Mouse (Mus musculus) v-Abl transformed pro-B cells (cell line): ENCODE data around the gene Nup107.

Experiments used
- in situ Hi-C, 2 experiments: fragments of 400-800 bp; cut with MboI; formaldehyde crosslinking; loops; one replicate each; pipeline ENCODE4 v1.15.1; 2025; ENCODE audit not compliant: unreplicated experiment in 2 of 2

Nup107 gene

DNA sequence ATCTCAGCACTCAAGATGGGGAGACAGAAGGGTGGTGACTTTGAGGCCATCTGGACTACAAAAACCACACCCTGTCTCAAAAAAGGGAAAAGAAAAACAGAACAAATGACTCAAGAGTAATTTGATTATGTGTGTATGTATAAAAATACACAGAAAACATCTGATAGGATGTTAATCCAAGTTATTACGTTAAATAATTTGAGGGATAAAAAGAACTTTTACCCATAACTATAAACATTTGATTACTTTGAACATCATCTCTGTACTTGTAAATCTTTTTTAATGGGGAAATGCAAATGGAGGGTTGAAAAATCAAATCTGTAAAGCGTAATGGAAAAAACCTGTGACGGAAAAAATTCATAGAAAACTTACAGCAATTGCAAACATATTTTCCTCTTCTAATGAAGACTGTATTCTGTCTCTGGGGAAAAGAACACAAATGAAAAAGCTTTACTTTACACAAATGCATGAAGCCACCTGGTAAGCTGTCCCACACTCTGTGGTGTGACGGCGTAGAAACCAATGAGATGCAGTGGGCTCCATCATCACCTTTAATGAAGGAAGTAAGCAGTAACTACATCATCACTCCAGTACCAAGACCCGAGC is 12.1 kb downstream of the Nup107 start:
- in situ Hi-C loops, result no loop called here

DNA sequence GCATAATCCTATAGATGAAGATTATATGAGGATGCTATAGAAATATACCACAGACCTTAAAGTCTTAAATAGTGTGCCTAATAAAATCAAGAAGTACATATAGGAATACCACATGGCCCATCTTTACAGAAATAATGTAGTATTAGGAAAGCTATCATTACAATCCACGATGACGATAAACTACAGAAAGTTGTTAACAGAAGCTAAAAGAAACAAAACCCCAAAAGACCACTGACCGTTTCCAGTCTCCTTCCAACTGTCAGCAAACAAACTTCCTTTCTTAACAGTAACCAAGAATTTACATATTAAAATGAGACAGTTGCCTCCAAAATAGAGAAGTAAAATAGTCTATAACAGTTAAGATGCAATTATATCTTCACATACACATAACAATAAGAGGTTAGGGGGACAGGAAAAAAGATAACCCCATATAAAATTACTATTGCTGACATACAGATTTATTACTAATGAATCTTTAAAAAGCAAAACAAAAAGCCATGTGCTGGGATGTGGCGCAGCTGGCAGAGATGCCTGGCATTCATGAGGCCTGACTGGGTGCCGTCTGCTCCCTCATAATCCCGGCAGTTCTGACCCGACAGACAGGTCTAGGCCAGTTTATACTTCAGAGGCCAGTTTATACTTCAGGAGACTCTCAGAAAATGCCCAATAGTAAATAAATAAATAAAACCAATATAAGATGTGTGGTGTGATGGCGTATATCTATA is 12.8 kb downstream of the Nup107 start:
- in situ Hi-C loops, result no loop called here

DNA sequence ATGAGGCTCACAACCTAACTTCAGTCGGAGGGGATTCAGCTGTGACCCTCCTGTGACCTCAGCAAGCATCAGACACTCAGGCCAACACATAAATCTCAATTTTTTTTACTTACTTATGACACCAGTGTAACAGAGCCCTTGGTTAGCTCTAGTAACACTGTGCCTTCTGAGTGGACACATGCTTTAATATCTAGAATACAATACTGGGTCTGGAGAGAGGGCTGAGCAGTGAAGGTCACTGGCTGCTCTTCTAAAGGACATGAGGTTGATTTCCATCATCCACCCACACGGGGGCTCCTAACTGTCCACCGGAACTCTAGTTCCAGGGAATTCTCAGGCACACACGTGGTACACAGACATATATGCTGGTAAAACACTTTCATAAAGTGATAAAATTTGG is 13.6 kb downstream of the Nup107 start:
- in situ Hi-C loops, result no loop called here

DNA sequence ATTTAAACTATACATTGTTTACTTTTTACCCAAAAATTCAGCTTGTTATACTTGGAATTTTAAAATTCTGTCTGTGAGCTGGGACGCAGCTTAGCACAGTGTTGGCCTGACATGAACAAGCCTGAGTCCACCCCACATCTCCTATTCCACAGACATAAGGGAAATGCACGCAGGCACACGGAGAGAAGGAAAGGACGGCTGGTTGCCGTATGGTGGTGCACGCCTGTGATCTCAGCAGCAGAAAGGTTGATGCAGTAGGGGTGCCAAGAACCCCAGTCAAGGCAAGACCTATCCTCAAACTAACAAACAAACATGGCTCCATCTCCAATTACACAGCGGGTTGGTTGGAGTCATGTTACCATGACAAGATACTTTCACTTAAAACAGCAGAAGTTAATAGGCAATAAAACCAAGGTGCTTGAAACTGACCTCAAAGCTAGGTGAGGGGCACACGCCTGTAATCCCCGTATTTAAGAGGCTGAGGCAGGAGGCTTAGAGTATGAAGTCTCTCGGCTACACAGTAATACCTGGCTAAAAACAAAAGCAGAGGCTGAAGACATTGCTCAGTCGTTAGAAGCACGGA is 14.1 kb downstream of the Nup107 start:
- in situ Hi-C loops, result no loop called here

DNA sequence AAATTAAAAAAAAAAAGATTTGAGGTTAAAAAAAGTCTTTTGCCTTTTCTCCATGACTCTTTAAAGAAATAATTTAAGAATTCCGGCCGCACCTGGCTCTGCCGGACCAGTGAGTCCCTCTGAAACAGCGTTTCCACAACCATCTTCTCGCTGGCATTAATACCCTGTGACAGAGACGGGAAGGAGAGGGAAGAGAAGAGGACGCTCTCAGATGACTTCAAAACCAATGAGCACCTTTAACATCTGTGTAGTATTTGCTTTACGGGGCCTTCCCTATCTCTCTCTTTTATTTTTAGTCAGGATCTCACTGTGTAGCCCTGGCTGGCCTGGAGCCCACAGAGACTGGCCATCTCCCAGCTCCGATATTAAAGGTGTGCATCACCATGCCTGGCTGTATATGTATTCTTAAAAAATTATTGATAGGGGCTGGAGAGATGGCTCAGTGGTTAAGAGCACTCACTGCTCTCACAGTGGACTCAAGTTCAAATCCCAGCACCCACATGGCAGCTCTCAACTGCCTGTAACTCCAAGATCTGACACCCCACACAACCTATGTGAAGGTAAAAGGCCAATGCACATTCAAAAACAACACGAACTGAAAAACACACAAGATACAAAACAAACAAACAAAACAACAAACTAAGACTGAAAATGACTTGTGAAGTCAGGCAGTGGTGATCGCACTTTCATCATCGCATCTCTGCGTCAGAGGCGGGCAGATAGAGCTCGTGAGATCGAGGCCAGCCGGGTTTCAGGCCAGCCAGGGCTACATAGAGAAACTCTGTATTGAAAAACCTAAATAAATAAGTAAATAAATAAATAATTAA is 14.8 kb downstream of the Nup107 start:
- in situ Hi-C loops, result no loop called here

DNA sequence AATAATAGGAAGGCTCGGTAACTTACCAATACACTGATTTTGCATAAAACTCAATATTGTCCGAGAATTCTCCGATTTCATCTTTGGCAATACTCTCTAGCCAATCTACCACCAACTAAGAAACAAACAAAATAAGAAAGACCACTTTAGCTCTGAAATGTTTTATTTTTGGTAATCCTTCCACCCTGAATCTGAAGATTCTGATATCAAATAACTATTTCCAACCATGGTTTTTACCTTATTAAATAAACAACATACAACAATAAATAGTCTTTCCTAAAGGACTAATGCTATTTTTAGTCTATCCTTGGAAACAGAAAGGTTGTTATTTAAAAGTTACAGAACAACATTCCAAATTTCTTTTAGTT is 15.4 kb downstream of the Nup107 start:
- in situ Hi-C loops, result no loop called here

DNA sequence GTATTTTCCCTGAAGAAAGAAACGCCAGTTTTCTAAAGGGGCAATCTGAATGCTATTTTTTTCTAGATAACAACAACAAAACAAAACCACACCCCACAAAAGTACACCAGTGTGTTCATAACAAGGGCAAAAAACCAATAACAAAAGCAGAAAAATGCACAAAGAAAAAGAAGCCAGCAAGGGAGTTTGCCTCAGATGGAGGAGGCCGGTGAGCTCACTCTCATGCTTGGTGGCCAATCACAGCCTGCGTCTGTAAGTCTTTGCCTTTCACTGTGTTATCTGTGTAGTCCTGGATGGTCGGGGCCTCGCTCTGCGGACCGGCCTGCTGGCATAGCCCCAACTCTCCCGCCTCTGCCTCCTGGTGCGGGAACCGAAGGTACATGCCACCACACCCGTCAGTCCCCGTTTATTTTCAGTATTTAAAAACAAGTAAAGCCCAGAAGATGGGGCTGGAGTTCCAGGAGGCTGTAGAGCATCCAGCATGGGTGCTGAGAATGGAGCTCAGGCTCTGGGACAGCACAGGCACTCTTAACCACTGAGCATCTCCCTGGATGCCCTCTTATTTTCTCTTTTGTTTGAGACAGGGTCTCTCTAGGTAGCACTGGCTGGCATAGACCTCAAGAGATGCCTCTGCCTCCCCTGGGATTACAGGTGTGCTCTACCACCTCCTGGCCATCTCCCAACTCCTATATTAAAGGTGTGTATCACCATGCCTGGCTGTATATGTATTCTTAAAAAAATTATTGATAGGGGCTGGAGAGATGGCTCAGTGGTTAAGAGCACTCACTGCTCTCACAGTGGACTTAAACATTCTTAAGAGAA is 16.0 kb downstream of the Nup107 start:
- in situ Hi-C loops, result no loop called here

DNA sequence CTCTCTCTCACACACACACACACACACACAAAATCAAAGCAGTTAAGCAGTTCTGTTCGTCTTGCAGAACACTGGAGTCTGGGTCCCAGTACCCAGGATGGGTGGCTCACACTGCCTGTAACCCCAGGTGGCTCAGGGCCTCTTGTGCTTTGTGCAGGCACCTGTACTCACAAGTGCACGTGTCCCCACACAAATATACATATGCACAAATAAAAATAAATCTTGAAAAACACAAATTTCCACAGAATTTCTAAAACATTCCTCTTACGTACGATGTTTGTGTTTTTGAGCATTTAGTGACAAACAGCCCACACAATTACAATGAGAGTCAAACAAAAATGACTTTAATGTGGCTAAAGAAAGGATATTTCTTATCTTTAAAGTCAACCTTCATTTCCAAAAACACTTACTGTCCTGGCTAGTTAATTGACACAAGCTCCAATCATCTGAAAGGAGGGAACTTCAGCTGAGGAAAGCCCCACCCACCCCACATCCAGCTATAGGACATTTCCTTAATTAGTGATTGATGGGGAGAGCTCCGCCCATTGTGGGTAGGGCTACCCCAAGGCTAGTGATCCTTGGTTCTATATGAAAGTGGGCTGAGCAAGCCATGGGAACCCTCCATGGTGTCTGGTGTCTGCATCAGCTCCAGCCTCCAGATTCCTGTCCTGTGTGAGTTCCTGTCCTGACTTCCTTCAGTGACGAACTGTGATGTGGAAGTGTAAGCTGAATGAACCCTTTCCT is 16.9 kb downstream of the Nup107 start:
- in situ Hi-C loops, result no loop called here

DNA sequence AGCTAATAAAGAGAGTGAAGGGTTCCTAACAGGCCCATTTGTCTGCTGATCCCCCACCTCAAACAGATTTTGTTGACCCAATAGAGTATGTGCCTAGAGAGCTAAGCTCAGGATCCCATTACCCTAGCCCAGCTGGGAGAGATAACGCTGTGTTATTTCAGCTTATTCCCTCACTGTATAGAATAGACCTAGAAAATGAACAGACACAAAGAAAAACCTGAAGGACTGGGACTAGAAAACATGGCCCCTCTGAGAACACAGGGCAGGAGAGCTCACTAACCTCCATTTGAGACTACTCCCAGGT is 17.7 kb downstream of the Nup107 start:
- in situ Hi-C loops, result no loop called here

DNA sequence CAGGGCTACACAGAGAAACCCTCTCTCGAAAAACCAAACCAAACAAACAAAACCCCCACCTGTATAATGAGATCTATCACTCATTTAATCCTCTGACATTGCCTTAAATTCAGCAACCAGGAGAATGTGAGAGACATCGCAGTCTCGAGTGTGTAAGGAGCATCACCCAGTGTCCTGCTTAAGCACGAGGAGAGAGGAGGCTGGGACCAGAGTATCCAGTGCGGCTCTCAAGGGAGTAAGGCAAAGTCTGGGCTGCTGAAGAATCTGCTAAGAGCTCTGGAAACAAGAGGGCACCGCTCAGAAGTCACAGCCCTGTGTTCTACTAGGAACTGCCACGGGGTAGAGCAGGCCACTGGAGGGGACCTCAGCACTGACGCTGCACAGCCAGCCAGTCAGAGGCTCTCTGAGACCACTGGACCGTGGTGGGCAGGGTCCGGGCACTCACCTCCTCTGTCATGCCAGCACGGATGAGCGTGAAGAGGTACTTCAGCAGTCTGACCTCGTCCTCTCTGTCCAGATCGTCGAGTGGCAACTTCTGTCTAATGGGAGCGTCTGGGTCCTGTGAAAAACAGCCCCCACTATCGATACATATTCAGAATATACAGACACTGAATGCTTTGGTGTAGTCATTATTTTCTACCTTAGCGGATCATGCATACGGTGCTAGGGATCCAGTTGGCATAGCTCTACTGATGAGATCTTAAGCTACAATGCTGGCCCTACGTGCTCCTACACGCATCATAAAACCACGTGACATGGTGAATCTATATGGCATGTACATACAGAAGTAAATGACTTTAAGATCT is 18.3 kb downstream of the Nup107 start:
- in situ Hi-C loops, result no loop called here

DNA sequence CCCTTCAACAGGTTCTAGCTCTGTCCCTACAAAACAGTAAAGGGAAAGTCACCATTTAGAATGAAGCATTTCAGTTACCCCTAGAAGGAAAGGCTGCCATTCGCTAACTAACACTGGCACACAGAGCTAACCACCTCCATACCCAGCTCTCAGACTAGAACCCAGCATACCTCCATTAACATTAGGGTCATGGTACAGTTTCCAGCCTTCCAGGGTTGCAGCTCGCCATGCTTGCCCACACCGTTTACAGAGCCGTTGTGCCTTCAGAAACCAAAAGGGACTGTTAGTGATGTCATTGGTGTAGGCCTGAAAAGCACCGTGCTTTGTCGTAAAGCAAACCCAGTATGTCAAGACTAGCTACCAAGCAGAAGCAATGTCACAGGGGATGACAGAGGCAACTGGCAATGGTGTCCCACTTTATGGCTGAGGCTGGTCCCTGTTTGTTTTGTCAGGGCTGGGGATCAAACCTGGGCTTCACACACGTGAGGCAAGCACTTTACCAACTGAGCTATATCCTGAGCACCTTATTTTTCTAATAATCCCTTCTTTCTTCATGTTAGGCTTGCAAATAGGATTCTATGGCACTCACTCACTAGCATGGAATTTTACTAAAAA is 19.3 kb downstream of the Nup107 start:
- in situ Hi-C loops, result no loop called here

DNA sequence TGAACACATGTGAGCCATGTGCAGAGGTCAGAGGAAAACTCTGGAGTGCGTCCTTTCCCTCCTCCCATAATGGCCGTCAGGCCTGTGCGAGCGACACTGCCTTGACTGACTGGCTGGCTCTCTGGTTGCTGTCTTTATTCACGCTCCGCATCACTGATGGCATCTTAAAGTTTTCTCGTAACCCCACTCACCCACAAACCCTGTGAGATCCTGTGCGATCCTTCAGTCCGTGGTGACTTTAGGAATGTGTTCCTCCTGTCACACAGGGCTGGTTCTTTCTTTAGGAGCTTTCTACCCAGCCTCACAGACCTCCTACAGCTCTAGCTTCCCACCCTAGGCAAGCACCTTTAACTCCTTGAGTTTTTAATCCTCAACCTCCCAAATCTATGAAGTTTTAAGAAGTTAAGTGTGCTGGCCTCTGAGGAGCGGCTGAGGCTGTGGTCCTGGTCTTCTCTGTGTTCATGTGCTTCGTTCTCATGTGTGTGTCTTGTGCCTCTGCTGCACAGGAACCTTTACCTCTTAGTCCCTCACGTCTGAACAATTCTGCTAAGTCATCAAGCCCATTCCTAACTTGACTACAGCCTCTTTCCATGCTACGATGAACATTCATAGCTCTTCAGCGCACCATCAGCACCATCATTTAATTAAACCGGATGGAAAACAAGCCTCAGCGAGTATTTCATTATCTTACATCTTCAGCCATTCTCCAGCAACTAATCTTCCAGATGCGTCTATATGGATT is 20.0 kb downstream of the Nup107 start:
- in situ Hi-C loops, result no loop called here

DNA sequence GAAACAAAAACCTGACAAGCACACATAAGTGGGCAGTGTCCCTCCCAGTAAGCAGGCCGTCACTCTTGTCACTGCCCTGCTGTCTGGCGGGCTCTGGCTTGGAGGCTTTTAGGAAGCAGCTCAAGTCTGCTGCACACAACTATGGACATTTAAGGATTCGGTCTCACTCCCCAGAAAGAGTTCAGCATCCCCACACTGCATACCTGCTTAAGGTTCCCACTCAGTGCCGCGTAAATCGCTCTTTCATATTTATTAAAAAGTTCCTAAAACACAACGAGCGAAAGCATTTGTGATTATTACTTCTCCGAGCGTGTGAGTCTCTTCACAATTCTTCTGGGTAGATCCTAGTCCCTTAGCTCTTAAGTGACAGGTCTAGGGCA is 21.4 kb downstream of the Nup107 start:
- in situ Hi-C loops, result no loop called here

DNA sequence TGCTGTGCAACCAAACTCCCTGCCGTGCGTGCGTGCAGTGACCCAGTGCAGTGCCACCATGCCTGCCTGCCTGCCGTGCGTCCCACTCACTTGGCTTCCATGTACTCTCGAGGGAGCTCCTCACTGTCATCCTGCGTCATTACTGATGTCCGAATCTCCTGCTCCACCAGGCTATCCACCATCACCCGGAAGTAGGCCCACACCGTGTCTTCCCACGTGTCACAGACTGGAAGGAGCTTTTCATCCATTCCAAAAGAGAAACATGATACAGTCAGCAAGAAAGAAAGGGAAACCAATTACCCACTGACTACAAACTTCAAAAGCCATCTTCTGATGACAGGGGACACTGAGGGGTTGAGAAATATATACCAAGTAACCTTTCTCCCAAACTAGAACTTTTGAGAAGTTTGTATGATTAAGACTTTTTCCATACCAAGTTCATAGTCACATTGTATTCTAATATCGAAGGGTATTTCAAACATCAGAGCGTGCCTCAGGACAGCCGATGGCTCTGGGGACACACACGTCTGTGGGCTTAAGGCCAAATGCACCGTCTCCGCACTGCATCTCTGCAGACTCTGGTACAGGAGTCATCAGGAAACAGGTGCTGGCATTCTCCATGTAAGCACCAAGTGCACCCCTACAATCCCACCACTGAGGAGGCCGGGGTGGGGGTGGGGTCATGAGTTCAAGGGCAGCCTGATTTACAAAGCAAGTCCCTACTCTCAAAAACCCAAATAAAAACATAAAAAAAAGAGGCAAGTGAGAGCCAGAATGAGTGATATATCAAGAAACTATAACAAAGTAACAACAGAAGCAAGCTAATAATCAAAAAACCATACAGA is 22.0 kb downstream of the Nup107 start:
- in situ Hi-C loops, result no loop called here

DNA sequence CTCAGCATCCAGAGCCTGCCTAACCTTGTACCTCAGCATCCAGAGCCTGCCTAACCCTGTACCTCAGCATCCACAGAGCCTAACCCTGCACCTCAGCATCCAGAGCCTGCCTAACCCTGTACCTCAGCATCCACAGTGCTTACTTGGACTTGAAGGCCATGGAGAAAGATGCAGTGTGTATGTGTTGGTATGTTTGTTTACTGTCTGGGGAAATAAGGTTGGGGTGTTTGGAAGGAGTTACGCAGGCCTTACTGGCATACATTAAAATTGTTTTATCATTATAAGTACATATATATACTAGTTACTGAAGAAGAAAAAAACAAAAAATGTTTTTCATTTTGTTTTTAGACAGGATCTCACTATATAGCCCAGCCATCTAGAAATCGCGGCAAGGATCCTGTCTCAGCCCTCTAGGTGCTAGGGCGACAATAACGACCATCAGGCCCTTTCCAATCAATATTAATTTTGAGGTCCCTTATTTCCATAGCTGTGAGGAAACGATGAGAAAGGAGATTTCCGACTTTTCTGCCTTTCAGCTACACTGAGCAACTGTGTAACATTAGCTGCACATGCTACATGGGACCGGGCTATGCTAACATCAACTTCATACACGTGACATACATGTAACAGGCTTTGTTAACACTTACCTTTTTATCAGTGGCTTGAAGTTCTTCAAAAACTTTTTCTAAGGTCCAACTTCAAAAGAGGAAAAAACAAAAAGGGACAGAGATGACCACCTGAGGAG is 22.8 kb downstream of the Nup107 start:
- in situ Hi-C loops, result no loop called here

DNA sequence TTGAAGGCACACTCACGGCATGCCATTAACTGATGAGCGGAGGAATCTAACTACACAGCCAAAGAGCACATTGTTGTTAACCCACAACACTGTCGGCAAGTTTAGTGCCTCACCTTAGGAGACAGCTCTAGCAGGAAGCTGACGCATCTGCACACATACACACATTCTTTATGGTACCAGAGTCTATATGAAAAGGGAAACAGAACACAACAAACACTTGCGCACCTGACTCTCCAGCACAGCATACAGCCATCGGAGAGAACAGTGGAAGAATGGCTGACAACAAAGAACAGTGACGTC is 24.4 kb downstream of the Nup107 start:
- in situ Hi-C loops, result no loop called here
